Mouse (Mus musculus): ENCODE results near the gene Alox12b.

The Alox12b gene

GRCm38 (mm10) chr11:69179512-69179911 is 22.7 kb downstream of the Alox12b start:
- DNase-seq = no peak

DNA sequence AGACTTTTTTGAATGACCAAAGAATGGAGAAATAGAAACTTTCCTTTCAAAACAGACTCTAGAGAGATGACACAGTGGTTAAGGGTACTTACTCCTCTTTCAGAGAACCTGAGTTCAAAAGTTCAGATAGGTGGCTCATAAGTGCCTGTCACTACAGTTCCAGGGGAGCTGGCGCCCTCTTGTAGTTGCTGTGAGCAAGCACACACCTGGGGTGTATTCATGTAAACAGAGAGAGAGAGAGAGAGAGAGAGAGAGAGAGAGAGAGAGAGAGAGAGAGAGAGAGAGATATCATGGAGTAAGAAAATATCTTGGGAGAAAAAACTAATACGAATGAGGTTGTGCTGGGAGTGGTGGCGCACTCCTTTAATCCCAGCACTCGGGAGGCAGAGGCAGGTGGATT is 23.3 kb downstream of the Alox12b start:
- DNase-seq = no peak

DNA sequence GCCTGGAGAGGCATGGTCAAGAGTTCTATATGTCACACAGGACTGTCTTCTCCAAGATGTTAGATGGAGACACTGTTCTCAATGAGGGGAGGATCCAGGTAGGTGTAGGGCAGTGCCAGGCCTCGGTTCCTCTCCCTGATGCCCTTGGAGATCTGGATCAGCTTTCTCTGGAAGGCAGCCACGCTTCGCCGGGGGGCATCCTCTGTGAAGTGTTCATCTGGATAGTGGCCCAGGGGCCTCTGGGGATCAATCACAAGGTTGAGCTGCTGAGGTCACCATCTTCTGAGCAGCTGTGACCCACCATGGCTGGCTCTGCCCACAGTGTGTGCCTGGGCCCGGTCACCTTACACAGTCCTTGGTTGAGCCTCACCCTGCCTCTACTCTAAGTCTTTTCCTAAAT is 28.2 kb downstream of the Alox12b start:
- no peak for DNase-seq

DNA sequence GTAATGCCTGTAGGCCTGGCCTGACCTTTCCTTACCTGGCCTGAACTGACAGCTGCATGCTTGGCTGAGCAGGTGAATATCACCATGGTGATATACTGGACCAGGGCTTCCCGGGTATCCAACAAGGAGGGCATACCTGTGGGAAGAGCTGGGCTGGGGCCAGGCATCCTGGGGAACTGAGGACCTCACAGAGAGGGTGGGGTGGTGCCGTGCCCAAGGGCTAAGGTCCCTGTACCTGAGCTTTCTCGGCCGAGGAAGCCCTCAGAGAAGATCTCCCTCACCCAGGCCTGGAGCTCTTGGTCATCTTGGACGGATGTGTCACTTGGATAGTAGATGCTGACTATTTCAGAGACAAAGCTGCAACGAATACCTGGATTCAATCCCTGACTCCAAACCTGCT is 29.1 kb downstream of the Alox12b start:
- no peak for DNase-seq

DNA sequence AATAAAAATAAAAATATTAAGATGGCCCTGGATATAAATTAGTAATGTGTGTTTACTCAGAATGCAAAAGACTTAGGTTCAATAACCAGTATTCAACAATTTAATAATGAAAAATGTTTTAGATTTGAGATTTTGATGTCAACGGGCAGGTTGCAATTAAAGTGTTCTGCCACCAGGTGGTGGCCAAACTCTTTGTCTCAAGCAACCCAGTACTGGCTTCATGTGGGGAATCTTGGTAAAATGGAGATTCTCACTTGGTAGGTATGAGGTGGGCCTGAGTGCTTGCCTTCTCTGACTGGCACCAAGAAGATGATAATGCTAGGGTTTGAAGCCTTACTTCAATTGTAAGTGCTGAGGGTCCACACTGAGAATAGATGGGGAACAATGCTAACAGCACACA is 36.1 kb downstream of the Alox12b start:
- no peak for DNase-seq

GRCm38 (mm10) chr11:69196766-69197165 is 40.0 kb downstream of the Alox12b start:
- DNase-seq = no peak

- DNase-seq = no peak
Measured at GRCm38 (mm10) chr11:69197194-69197593, 40.4 kb downstream of the Alox12b start.

DNA sequence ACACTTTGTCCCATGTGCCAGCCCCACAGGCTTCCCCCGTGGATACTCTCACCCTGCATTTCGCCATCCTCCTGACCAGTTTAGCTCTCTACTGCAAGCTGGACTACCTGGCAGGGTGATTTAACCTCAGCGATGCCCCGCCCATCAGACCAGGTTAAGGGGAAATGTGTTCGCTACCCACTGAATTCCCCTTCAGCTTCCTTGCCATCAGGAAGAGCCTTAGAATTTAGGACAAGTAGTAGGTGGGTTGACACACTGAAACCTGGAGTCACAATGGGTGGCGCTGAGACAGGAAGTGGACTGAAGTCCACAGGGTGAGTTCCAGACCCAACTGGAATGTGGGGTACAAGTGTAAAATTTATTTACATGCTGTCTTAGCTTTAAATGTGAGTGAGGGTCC is 41.0 kb downstream of the Alox12b start, which contains the start of gene Alox8:
TSS of gene Alox8 (minus strand) at position 101 of the 400 bp plus-strand sequence.
- no peak for DNase-seq

DNA sequence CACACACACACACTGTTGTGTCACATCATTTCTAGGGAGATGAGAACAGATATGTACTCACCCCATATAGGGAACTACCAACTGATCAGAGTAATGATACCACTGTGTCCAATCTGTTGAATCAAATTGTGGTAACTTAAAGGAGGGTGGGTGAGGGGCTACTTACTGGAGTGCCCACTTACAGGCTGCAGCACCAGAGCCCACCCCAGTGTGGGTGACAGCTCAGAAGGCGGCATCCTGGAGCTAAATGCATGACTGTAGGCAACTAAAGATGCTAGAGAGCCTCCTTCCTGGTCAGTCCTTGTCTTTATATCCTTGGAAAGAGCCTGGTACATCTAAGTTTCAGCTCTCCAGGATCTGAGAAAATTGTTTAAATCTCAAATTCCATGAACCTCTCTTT is 42.5 kb downstream of the Alox12b start:
- DNase-seq = no peak

DNA sequence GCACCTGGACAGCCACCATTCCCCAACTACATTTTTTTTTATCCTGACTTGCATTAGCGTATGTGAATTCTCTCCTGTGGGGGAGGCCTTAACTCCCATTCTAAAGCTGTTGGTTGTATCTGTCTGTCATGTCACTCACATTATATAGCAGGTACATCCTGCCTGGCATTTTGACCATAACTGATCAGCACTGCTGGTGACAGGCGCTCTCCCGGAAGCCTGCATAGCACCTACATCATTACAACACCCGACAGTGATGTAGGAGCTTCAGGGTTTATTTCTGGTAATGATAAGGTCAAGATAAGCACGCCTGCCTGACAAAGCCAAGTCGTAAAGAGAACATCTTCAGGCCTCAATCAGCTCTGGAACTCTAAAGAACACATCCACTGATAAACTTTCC is 43.4 kb downstream of the Alox12b start:
- no peak for DNase-seq

DNA sequence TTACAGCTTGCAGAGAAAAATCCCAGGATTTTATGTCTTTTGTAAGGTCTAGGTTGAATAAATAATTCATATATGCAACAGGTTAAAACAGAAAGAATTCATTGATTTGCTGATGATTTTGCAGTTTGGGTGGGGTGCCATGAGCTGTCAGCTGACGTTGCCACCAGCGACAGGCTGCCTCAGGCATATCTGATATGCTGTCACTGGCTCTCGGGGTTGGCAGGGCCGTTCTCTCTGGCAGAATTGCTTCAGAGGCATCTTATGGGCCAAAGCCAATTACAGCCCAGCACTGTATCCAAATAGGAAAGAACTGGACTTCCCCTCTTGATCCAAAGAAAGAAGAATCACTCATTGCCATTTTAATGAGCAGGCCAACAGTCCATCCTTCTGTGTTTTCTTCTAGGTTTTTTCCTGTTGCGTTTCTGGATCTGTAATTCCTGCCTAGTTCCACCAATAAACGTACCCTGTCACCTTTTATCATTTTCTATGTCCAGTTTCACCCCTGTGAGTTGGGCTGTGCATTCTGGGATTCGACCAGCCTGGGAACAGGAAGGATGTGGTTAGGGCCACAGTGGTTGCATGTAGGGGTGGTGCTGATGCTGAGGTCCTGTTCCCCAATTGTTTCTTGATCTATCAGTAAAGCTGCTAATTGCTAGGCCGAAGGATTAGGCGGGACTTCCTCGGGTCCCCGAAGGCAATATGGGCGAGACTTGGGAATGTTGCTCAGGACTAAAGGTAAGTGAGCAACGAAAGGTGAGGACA is 45.9 kb downstream of the Alox12b start:
- no peak for DNase-seq

- DNase-seq = peak; percentile 69
Measured at GRCm38 (mm10) chr11:69211431-69211830, 54.6 kb downstream of the Alox12b start.

- no peak for DNase-seq
Measured at GRCm38 (mm10) chr11:69217411-69217810, 60.6 kb downstream of the Alox12b start.

GRCm38 (mm10) chr11:69218661-69219060 is 61.9 kb downstream of the Alox12b start:
- DNase-seq = no peak

Data from right cerebral cortex, adult 18-20 months (tissue).